Mouse (Mus musculus): ENCODE measurements around the gene Dock10. TPM values are rescaled to one million over a fixed set of nuclear protein-coding genes. Genes with fewer than 3 reads are reported as not detected.
"Not testable (repeated sequence)": the region's sequence is repeated elsewhere in the genome, so short reads cannot be mapped to it uniquely, and the experiment has no call there.

The Dock10 gene
- 10 to 100 TPM; 89.5 to 91.2 TPM for total RNA-seq (2021)
- long read RNA-seq, full-length matches to known transcripts = 4 of 30 reads
- long read RNA-seq, partial matches to known transcripts = 8 of 30 reads
- long read RNA-seq, other reads (novel, unspliced or antisense) = 18 of 30 reads

- peak; percentile 69 to 78 for DNase-seq (ENCODE audit: low spot score in 2 of 2)
Observed at GRCm38 (mm10) chr1:80757977-80758797, at the start of gene Dock10. Gene Dock10, minus strand, starts transcription at chr1:80758527.

GRCm38 (mm10) chr1:80806835-80807398 lies 48.6 kb upstream of the Dock10 start:
- no peak for DNase-seq (ENCODE audit: low spot score in 2 of 2)

- no peak for DNase-seq (ENCODE audit: low spot score in 2 of 2)
Observed at GRCm38 (mm10) chr1:80802023-80802422, 43.7 kb upstream of the Dock10 start.

GRCm38 (mm10) chr1:80785066-80785779 lies 26.9 kb upstream of the Dock10 start:
- DNase-seq (ENCODE audit: low spot score in 2 of 2) = no peak

- no peak for DNase-seq (ENCODE audit: low spot score in 2 of 2)
Observed at GRCm38 (mm10) chr1:80784155-80784554, 25.8 kb upstream of the Dock10 start.

- no peak for DNase-seq (ENCODE audit: low spot score in 2 of 2)
Observed at GRCm38 (mm10) chr1:80765504-80765903, 7.2 kb upstream of the Dock10 start.

- peak; percentile 30 to 78 for DNase-seq (ENCODE audit: low spot score in 2 of 2)
Observed at GRCm38 (mm10) chr1:80763042-80763950, 5.0 kb upstream of the Dock10 start.

GRCm38 (mm10) chr1:80758798-80759184 lies 464 bp upstream of the Dock10 start:
- DNase-seq (ENCODE audit: low spot score in 2 of 2) = no peak

- DNase-seq (ENCODE audit: low spot score in 2 of 2) = peak in 1 of 2 experiments; percentile 5
Observed at GRCm38 (mm10) chr1:80757650-80757976, 714 bp downstream of the Dock10 start.

- DNase-seq (ENCODE audit: low spot score in 2 of 2) = peak; percentile 22 to 66
Observed at GRCm38 (mm10) chr1:80756824-80757649, 1.3 kb downstream of the Dock10 start.

- DNase-seq (ENCODE audit: low spot score in 2 of 2) = no peak
Observed at GRCm38 (mm10) chr1:80756060-80756439, 2.3 kb downstream of the Dock10 start.

GRCm38 (mm10) chr1:80755296-80756059 lies 2.8 kb downstream of the Dock10 start:
- no peak for DNase-seq (ENCODE audit: low spot score in 2 of 2)

GRCm38 (mm10) chr1:80749122-80749521 lies 9.2 kb downstream of the Dock10 start:
- DNase-seq (ENCODE audit: low spot score in 2 of 2) = not testable (repeated sequence)

- no peak for DNase-seq (ENCODE audit: low spot score in 2 of 2)
Observed at GRCm38 (mm10) chr1:80746691-80747463, 11.4 kb downstream of the Dock10 start.

- no peak for DNase-seq (ENCODE audit: low spot score in 2 of 2)
Observed at GRCm38 (mm10) chr1:80746195-80746594, 12.1 kb downstream of the Dock10 start.

GRCm38 (mm10) chr1:80739472-80739871 lies 18.9 kb downstream of the Dock10 start:
- DNase-seq (ENCODE audit: low spot score in 2 of 2) = no peak

GRCm38 (mm10) chr1:80737812-80738391 lies 20.4 kb downstream of the Dock10 start:
- no peak for DNase-seq (ENCODE audit: low spot score in 2 of 2)

GRCm38 (mm10) chr1:80730582-80730981 lies 27.7 kb downstream of the Dock10 start:
- no peak for DNase-seq (ENCODE audit: low spot score in 2 of 2)

Data from layer of hippocampus, adult 18-20 months (tissue).